Mouse (Mus musculus) retina, embryonic 14.5 days (tissue): ENCODE results near the gene Acot13.
A peak's percentile ranks its signal among the peaks of the same experiment; 100 is the strongest.
"Not testable (repeated sequence)": the region's sequence is repeated elsewhere in the genome, so short reads cannot be mapped to it uniquely, and the experiment has no call there.

Experiments
- DNase-seq: peaks from one replicate; pipeline ENCODE4 v3.0.0-alpha.2; 2015; ENCODE audit warnings: low spot score

The Acot13 gene

DNA sequence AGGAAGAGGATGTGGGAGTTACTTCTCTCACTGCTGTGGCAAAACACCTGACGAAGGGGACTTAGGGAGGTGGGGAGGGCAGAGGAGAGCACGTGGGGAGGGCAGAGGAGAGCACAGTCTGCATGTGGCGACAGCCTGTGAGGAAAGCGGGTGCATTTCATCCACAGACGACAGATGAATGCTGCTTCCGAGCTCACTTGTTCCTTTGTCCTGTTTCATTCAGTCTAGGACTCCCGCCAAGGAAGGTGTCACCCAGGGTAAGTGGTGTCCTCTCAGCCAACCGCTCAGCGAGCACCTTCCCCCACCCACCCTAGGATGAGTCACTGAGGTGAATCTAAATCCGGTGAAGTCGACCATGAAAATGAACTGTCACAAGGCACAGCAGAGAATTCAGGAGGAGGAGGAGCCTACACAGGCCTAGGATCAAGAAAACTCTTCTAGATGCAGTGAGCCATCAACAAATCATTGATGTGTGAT, 45.3 kb downstream of the Acot13 start:
- peak; percentile 56 for DNase-seq

DNA sequence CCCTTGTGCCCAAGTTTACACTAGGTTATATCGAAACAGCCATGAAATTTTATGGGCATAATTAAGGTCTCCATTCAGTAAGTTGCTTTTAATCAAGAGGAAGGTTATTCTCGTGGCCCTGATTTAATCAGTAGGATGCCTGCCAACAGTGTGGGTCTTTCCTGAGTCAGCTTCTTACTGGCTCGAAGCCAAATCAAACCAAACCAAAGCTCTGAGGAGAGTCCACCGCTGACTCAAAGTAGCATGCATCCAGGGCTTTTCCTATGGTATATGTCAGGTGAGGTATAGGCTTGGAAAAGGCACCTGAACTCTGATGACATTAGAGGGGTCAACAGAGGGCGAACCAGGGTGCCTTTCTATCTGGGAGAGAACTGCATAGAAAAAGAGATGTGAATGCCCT, 49.4 kb downstream of the Acot13 start:
- no peak for DNase-seq

DNA sequence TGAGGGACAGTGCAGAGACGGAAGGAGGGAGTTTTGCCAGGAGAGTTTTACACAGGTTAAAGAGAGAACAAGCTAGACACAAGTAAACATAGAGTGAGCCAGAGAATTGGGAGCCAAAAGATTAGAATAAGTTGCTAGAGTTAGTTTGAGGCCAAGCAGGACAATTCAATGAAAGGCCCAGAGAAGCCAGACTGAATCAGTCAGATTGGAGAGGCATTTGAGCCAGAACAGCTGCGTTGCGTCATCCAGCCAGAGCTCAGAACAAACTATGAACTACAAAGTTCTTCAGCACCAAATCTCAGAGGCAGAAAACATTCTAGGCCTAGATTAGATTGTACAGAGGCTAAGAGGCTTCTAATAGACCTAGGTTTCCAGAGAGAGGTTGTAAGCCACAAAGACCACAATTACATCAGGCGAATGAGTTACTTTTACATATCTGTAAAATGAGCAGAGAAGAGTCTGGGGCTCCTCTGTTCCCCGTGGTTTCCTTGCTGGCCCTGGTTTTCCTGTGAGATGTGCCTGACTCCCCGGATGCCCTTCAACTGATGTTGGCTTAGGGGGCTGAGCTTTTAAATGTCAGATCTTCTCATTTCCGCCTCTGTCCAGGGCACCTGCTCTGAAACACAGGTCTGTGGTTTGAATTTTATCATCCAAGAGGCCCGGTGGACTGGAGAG, 52.5 kb downstream of the Acot13 start:
- no peak for DNase-seq

DNA sequence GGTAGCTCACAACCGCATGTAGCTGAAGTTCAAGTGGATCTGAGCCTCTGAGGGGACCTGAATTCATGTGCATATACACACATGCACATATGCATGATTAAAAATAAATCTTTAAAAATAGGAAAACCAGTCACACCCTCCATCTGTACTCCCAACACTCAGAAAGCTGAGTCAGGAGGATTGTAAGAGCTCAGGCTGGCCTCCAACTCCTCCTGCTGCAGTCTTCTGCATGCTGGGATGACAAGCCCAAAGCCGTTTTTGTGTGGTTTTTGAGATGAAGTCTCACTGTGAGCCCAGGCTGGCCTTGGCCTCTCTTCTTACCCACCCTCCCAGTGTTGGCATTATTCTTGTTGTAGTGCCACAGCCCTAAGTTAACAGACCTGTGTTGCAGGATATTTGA, 53.3 kb downstream of the Acot13 start:
- no peak for DNase-seq

DNA sequence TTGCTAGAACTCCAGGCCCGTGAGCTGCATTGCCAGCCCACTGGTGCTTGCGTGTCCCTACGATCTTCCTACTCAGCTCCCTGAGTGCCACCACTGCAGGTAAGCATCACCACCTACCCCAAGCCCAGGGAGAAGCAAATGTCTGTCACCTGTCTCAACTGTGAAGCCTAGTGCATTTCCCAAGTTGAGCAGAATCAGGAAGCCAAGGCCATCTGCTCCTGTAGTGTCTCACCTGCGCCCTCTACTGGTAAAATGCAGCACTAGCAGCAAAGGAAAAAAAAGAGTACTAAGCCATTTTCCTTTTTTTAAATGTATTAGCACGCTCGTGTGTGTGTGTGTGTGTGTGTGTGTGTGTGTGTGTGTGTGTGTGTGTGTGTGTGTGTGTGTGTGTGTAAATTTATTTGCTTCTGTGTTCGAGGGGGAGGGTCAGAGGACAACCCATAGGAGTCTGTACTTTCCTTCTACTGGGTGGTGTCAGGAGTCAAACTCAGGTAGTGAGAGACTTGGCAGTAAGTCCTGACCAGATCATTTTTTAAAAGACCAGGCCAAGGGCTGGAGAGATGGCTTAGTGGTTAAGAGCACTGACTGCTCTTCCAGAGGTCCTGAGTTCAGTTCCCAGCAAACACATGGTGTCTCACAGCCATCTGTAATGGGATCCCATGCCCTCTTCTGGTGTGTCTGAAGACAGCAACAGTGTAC, 55.0 kb downstream of the Acot13 start:
- DNase-seq = peak; percentile 83

DNA sequence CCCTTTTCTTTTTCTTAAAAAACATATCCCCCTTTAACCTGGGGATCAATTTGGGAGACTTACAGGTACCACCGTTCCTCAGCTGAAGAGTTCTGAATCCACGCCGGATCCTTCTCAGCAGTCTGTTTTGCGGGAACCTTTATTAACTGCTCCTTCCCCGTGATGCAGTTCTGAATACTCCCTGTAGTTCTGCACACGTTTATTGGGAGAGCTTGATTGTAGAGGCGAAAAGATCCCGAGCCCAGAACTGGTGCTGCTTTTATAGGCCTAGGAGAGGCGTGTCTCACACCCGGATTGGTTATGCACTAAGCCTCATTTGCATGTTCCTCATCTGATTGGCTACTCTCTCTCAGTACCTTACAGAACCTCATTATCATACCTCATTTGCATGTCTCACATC, 59.9 kb downstream of the Acot13 start:
- DNase-seq = not testable (repeated sequence)
